Mouse (Mus musculus) midbrain, embryonic 10.5 days (tissue): ENCODE measurements at regions not wholly inside any gene's neighbourhood (a gene's known extent, or its start where the extent isn't known, plus 50 kb on each side); places are given as distances from the start of the nearest gene placed in this dataset.

Experiments
- DNase-seq: peaks from one replicate; pipeline ENCODE4 v3.0.0-alpha.2; 2017; ENCODE audit warnings: low spot score
- H3K27ac ChIP-seq: fragments of 300-500 bp; sonication (generic); replicated peaks from 2 replicates; pipeline ENCODE4 v1.5.1; 2016; ENCODE audit warnings: mild to moderate bottlenecking
- H3K27me3 ChIP-seq: fragments of 300-500 bp; sonication (generic); 2 replicates; pipeline ENCODE4 v1.6.1; 2016; ENCODE audit warnings: low read depth, mild to moderate bottlenecking; ENCODE audit not compliant: poor library complexity, severe bottlenecking
- H3K36me3 ChIP-seq: fragments of 300-500 bp; sonication (generic); 2 replicates; pipeline ENCODE4 v1.6.1; 2016; ENCODE audit warnings: mild to moderate bottlenecking, moderate library complexity
- H3K4me1 ChIP-seq: fragments of 300-500 bp; sonication (generic); 2 replicates; pipeline ENCODE4 v1.6.1; 2016
- H3K4me3 ChIP-seq: fragments of 300-500 bp; sonication (generic); 2 replicates; pipeline ENCODE4 v1.5.1; 2016; ENCODE audit warnings: mild to moderate bottlenecking, moderate library complexity
- H3K9me3 ChIP-seq: fragments of 300-500 bp; sonication (generic); replicated peaks from 2 replicates; pipeline ENCODE4 v1.6.1; 2016; ENCODE audit warnings: mild to moderate bottlenecking
- WGBS: fragments of 180-500 bp; shearing (Covaris S2); methylation state at CpG from one replicate; pipeline ENCODE4 v1.1.7; 2016; 5-methylcytosine and 5-hydroxymethylcytosine counted together

DNA sequence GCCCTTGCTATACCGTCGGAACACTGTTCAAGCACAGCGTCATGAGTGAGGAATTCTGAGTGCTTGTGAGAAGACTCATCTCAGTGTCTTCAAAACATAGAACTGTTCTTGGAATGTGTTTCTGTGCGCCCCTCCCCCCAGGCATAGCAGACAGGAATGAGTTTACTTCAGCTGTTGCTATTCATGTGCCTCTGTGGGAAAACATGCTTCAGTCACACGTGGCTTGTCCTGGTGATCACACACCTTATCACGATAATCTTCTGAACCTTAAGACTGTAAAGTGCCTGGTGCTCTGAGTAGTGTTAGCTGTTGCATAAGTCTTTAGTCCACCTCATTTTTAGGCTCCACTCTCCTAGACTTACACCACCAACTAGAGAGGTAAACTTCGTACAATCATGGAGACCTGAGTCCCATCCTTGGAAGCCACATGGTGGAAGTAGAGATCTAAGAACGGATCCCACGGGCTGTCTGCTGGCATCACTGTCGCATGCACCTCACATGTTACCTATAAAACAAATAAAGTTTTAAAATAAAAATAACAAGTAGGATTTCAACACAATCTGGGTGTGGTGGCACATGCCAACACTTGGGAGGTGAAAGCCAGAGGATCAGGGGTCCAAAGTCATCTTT, 1143.8 kb downstream of the 4930447A16Rik start:
- no peaks in the 10 kb centered on the region for H3K36me3 ChIP-seq
- no peak for DNase-seq
- no peaks in the 10 kb centered on the region for H3K27me3 ChIP-seq
- H3K4me1 ChIP-seq = no peaks in the 10 kb centered on the region
- 89% methylated on average over 10 of the region's 10 CpGs for WGBS
- H3K9me3 ChIP-seq = no peaks in the 10 kb centered on the region
- H3K27ac ChIP-seq = no peak overlapping the region
- no peak overlapping the region for H3K4me3 ChIP-seq

GRCm38 (mm10) chr15:38570144-38570543, 1144.8 kb downstream of the 4930447A16Rik start:
- Histone ChIP-seq H3K9me3 (no peaks in the 10 kb centered on the region), H3K4me1 (no peaks in the 10 kb centered on the region), H3K36me3 (no peaks in the 10 kb centered on the region), H3K27ac (no peak overlapping the region), H3K27me3 (no peaks in the 10 kb centered on the region), H3K4me3 (no peak overlapping the region)
- WGBS = 93% methylated on average over 8 of the region's 8 CpGs
- DNase-seq = no peak

GRCm38 (mm10) chr15:38570735-38571134, 1145.4 kb downstream of the 4930447A16Rik start:
- 64% methylated on average over 8 of the region's 8 CpGs for WGBS
- Histone ChIP-seq H3K27ac (no peak overlapping the region), H3K4me3 (no peak overlapping the region), H3K36me3 (no peaks in the 10 kb centered on the region), H3K27me3 (no peaks in the 10 kb centered on the region), H3K4me1 (no peaks in the 10 kb centered on the region), H3K9me3 (no peaks in the 10 kb centered on the region)
- no peak for DNase-seq

DNA sequence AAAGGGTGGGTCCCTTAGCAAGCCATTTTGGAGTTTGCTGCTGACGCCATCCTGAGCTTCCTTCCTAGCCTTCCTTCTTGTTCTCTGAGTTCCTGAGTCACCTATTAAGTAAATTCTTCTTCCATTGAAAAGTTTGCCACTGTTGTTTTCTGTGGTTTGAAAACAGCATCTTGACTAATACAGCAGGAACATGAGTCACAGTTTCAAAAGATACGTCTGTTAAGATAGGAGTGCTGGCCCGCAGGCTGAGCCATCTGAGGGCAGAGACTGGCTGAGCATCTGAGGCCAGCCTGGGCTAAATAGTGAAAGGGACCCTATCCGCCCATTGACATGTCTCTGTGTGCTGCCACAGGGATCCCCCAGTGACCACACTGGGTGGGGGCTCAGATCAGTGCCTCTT, 1147.3 kb downstream of the 4930447A16Rik start:
- 83% methylated on average over 4 of the region's 4 CpGs for WGBS
- DNase-seq = no peak
- H3K36me3 ChIP-seq = no peaks in the 10 kb centered on the region
- no peak overlapping the region for H3K4me3 ChIP-seq
- no peaks in the 10 kb centered on the region for H3K4me1 ChIP-seq
- no peak overlapping the region for H3K27ac ChIP-seq
- H3K9me3 ChIP-seq = no peaks in the 10 kb centered on the region
- H3K27me3 ChIP-seq = no peaks in the 10 kb centered on the region

GRCm38 (mm10) chr15:38574447-38574846, 1149.1 kb downstream of the 4930447A16Rik start:
- no peaks in the 10 kb centered on the region for H3K4me1 ChIP-seq
- no peaks in the 10 kb centered on the region for H3K27me3 ChIP-seq
- no peaks in the 10 kb centered on the region for H3K9me3 ChIP-seq
- WGBS = 85% methylated on average over 8 of the region's 8 CpGs
- H3K4me3 ChIP-seq = no peak overlapping the region
- no peak for DNase-seq
- H3K27ac ChIP-seq = no peak overlapping the region
- H3K36me3 ChIP-seq = no peaks in the 10 kb centered on the region

GRCm38 (mm10) chr15:38575254-38575653, 1149.9 kb downstream of the 4930447A16Rik start:
- H3K4me3 ChIP-seq = no peak overlapping the region
- H3K4me1 ChIP-seq = no peaks in the 10 kb centered on the region
- H3K9me3 ChIP-seq = no peaks in the 10 kb centered on the region
- no peak overlapping the region for H3K27ac ChIP-seq
- H3K27me3 ChIP-seq = no peaks in the 10 kb centered on the region
- H3K36me3 ChIP-seq = no peaks in the 10 kb centered on the region
- WGBS = 89% methylated on average over 4 of the region's 4 CpGs
- DNase-seq = no peak

DNA sequence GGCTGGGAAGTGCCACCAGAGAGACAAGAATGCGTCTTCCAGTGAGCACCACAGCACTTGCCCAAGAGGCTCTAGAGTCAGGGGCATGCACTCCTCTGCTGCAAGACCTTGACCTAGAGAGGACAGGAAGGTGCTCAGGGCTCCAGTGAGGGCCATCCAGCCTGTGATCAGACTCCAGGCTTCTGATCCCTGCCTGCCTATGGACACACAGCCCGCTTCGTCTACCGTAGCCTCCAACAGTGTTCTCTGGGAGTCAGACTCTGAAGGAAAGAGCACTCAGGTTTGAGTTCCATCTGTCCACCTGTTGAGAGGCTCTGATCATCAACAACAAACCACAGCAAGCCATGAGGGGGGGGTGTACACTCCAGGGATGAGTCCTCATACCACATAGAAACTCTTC, 1152.3 kb downstream of the 4930447A16Rik start:
- no peaks in the 10 kb centered on the region for H3K36me3 ChIP-seq
- no peaks in the 10 kb centered on the region for H3K4me1 ChIP-seq
- no peak overlapping the region for H3K4me3 ChIP-seq
- H3K27ac ChIP-seq = no peak overlapping the region
- no peak for DNase-seq
- 98% methylated on average over 4 of the region's 4 CpGs for WGBS
- no peaks in the 10 kb centered on the region for H3K9me3 ChIP-seq
- H3K27me3 ChIP-seq = no peaks in the 10 kb centered on the region

- WGBS = 82% methylated on average over 4 of the region's 4 CpGs
Measured at GRCm38 (mm10) chr15:38579481-38579880, 1154.1 kb downstream of the 4930447A16Rik start.

DNA sequence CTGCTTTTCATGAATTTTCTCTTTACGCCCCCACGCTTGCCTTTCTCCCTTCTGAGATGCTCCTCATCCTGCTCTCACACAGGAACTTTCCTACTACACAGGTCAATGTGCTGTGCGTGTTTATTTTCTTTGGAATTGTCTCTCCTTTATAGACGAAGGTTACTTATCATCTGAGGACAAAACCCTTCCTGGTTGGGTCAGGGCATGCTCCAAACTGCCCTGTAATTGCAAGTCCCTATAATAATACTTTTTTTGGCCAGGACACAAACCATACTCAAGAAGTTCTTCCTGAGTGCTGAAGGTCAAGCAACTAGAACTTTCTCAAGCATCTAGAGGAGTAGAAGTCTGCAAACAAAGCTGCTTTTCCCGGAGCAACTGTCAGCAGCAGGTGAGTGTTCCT, 1158.1 kb downstream of the 4930447A16Rik start:
- Histone ChIP-seq H3K4me1 (peaks cover 7% of the 10 kb centered on the region), H3K36me3 (no peaks in the 10 kb centered on the region), H3K27me3 (no peaks in the 10 kb centered on the region), H3K4me3 (no peak overlapping the region), H3K27ac (no peak overlapping the region), H3K9me3 (no peaks in the 10 kb centered on the region)
- no peak for DNase-seq
- 83% methylated on average over 5 of the region's 5 CpGs for WGBS

More at GRCm38 (mm10) chr15:38579481-38579880, 1154.1 kb downstream of the 4930447A16Rik start:
- H3K27ac ChIP-seq = no peak overlapping the region
- H3K36me3 ChIP-seq = no peaks in the 10 kb centered on the region
- no peaks in the 10 kb centered on the region for H3K27me3 ChIP-seq
- H3K4me1 ChIP-seq = no peaks in the 10 kb centered on the region
- no peak overlapping the region for H3K4me3 ChIP-seq
- no peak for DNase-seq
- no peaks in the 10 kb centered on the region for H3K9me3 ChIP-seq

DNA sequence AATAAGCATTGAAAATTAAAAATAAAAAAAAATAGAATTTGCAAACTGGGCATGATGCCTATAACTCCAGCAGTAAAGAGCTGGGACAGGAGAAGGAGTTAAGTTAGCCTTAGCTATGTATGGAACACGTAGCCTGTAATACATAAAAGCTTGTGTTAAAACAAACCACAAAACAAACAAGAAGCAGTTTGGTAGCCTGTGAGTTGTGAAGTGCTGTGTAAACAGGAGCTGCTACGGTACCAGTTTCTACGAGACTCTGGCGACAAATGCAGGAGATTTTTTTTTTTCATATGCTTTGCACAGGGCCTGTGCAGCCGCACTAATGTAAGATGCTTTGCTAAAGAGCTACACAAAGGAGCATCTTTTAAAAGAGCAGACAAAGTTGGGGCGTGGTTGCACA, 1159.1 kb downstream of the 4930447A16Rik start:
- Histone ChIP-seq H3K4me1 (peaks cover 7% of the 10 kb centered on the region), H3K36me3 (no peaks in the 10 kb centered on the region), H3K27ac (no peak overlapping the region), H3K27me3 (no peaks in the 10 kb centered on the region), H3K4me3 (no peak overlapping the region), H3K9me3 (no peaks in the 10 kb centered on the region)
- DNase-seq = no peak
- 87% methylated on average over 6 of the region's 6 CpGs for WGBS

- Histone ChIP-seq H3K4me3 (no peak overlapping the region), H3K27ac (peak overlapping the region; percentile 33; the same call in 1 of the 2 replicates), H3K4me1 (peaks cover 7% of the 10 kb centered on the region), H3K36me3 (no peaks in the 10 kb centered on the region), H3K9me3 (no peaks in the 10 kb centered on the region), H3K27me3 (no peaks in the 10 kb centered on the region)
- DNase-seq = no peak
- WGBS = 81% methylated on average over 4 of the region's 4 CpGs
Measured at GRCm38 (mm10) chr15:38585610-38586009, 1160.3 kb downstream of the 4930447A16Rik start.

- Histone ChIP-seq H3K9me3 (no peaks in the 10 kb centered on the region), H3K27me3 (no peaks in the 10 kb centered on the region), H3K36me3 (no peaks in the 10 kb centered on the region), H3K4me3 (no peak overlapping the region), H3K4me1 (peaks cover 7% of the 10 kb centered on the region), H3K27ac (no peak overlapping the region)
- 72% methylated on average over 10 of the region's 10 CpGs for WGBS
- no peak for DNase-seq
Measured at GRCm38 (mm10) chr15:38586594-38586993, 1161.2 kb downstream of the 4930447A16Rik start.

GRCm38 (mm10) chr15:38588268-38588667, 1162.9 kb downstream of the 4930447A16Rik start:
- Histone ChIP-seq H3K27ac (no peak overlapping the region), H3K4me1 (peaks cover 7% of the 10 kb centered on the region), H3K27me3 (no peaks in the 10 kb centered on the region), H3K36me3 (no peaks in the 10 kb centered on the region), H3K9me3 (no peaks in the 10 kb centered on the region), H3K4me3 (no peak overlapping the region)
- 84% methylated on average over 5 of the region's 5 CpGs for WGBS
- no peak for DNase-seq

DNA sequence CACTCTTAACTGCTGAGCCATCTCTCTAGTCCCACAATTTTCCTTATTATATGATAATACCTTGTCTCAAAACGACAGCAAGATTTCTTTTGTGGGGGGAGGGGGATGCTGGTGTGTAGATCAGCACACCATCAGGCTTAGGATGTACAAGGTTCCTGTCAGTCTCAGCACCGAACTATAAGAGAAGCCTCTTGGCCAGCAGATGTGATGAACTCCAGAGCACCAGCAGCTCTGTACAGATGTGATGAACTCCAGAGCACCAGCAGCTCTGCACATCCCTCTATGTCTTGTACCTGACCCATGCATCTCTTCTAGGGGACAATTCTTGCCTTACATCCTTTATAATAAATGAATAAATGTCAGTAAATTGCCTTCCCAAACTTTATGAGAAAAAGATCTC, 1163.7 kb downstream of the 4930447A16Rik start:
- no peaks in the 10 kb centered on the region for H3K9me3 ChIP-seq
- H3K27ac ChIP-seq = no peak overlapping the region
- DNase-seq = no peak
- H3K36me3 ChIP-seq = no peaks in the 10 kb centered on the region
- WGBS = 82% methylated on average over 2 of the region's 2 CpGs
- H3K27me3 ChIP-seq = no peaks in the 10 kb centered on the region
- peaks cover 7% of the 10 kb centered on the region for H3K4me1 ChIP-seq
- H3K4me3 ChIP-seq = no peak overlapping the region
